Comparison of ENCODE assay signal across 8 mouse cellular contexts in the genomic region with DNA sequence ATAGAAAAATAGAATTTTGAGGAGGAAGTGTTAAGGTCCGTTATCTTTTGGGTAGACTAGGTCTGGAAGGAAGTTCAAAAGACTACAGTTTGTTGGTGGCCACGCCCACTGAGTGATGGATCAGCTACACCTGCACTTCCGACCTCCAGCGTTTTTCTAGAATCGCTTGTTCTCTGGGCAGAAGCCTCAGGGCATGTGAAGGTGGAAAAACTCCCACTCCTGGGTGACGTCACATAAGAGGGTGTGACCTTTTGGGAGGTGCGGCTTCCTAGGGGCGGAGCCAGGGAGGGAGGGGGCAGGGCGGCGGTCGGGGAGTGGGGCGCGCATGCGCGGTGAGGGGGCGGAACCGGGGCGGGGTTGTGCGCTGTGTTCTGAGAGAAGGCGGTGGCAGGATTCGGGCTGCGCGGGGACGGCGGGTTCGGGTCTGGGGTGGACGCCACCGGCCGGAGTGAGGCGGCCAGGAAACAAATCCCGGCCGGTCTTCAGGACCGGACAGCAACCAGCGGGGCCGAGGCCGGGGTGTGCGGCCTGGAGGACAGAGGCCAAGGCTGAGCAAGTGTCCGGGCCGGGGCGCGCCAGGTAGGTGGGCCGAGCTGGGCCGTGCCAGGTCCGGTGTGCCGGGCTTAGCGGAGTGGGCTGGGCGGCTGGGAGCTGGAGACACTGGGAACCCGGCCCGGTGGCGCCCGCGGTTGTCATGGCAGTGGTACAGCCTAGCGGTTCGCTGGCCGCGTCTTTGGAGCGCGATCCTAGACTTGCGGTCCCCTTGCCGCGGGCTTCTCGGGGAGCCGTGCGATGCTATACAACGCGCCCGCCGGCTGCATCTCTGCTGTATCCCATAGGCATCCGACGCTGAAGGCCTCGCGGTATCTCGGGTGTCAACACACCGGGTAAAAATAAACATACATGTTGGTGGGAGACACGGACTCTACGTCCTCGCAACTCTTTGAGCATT. TPM values are rescaled to one million over a fixed set of nuclear protein-coding genes. Genes with fewer than 3 reads are reported as not detected.
DNase-seq lines count a peak whose midpoint lies in the region; ATAC-seq lines count a peak whose summit lies in the region.

A gene (plus strand): TSS at position 326 of the 952 bp plus-strand sequence.

- 1% methylated on average over 77 of the region's 77 CpGs for WGBS in heart, embryonic 13.5 days
- under 1% methylated on average over 75 of the region's 77 CpGs for WGBS in liver, embryonic 12.5 days (ENCODE audit: insufficient replicate concordance)
- WGBS in stomach, embryonic 15.5 days: under 1% methylated on average over 77 of the region's 77 CpGs

- peak within 1 kb of the TSS; percentile 25 for H3K27ac ChIP-seq in brown adipose tissue, adult 24 weeks (replicated peaks; ENCODE audit: low read depth, low read length)
- H3K27ac ChIP-seq in heart, embryonic 13.5 days (replicated peaks): peak within 1 kb of the TSS; percentile 48
- peak within 1 kb of the TSS; percentile 43; the same call in 1 of the 2 replicates for H3K27ac ChIP-seq in liver, embryonic 12.5 days
- H3K27ac ChIP-seq in stomach, embryonic 15.5 days: peak within 1 kb of the TSS; percentile 19

- H3K36me3 ChIP-seq in heart, embryonic 13.5 days: no peaks in the 10 kb centered on the region
- no peaks in the 10 kb centered on the region for H3K36me3 ChIP-seq in liver, embryonic 12.5 days
- no peaks in the 10 kb centered on the region for H3K36me3 ChIP-seq in stomach, embryonic 15.5 days

- no peaks in the 10 kb centered on the region for H3K27me3 ChIP-seq in heart, embryonic 13.5 days (replicated peaks)
- H3K27me3 ChIP-seq in liver, embryonic 12.5 days (replicated peaks): peaks cover 11% of the 10 kb centered on the region
- no peaks in the 10 kb centered on the region for H3K27me3 ChIP-seq in stomach, embryonic 15.5 days (replicated peaks)

- ATAC-seq in heart, embryonic 13.5 days (ENCODE audit: extremely low read depth, insufficient number of reproducible peaks, low FRiP score, low TSS enrichment): peak; percentile 82
- ATAC-seq in liver, embryonic 12.5 days: peak; percentile 91
- peak; percentile 90 for ATAC-seq in stomach, embryonic 15.5 days (ENCODE audit: insufficient read depth, low FRiP score, low read depth)

- peak within 1 kb of the TSS; percentile 90 for H3K4me3 ChIP-seq in brown adipose tissue, adult 24 weeks (ENCODE audit: insufficient read depth, low read depth, low read length)
- peak within 1 kb of the TSS; percentile 81 for H3K4me3 ChIP-seq in heart, embryonic 13.5 days
- H3K4me3 ChIP-seq in liver, embryonic 12.5 days: peak within 1 kb of the TSS; percentile 80
- peak within 1 kb of the TSS; percentile 74 for H3K4me3 ChIP-seq in stomach, embryonic 15.5 days (replicated peaks)

- H3K4me1 ChIP-seq in brown adipose tissue, adult 24 weeks (ENCODE audit: control insufficient read depth, insufficient read depth, insufficient read length, low read length): peaks cover 7% of the 10 kb centered on the region; the same call in 1 of the 2 replicates
- H3K4me1 ChIP-seq in heart, embryonic 13.5 days: peaks cover 18% of the 10 kb centered on the region
- peaks cover 30% of the 10 kb centered on the region for H3K4me1 ChIP-seq in liver, embryonic 12.5 days
- H3K4me1 ChIP-seq in stomach, embryonic 15.5 days: 0 out of 2 replicates have a peak, but pooled peaks cover 7% of the 10 kb centered on the region

- peak; percentile 99 for DNase-seq in CD4-positive, CD25-positive, alpha-beta regulatory T cell, adult 2 months (ENCODE audit: low read depth, low spot score)
- DNase-seq in fat pad, adult 2 months (ENCODE audit: extremely low read depth, low read depth, low spot score): peak; percentile 23
- peak; percentile 98 for DNase-seq in kidney, postnatal 10 days
- DNase-seq in natural killer cell, adult 2 months (ENCODE audit: low spot score in 2 of 2): peak; percentile 91 to 94

- peak within 1 kb of the TSS; percentile 83 for H3K4me2 ChIP-seq in heart, embryonic 13.5 days
- peak within 1 kb of the TSS; percentile 100 for H3K4me2 ChIP-seq in liver, embryonic 12.5 days
- H3K4me2 ChIP-seq in stomach, embryonic 15.5 days: peak within 1 kb of the TSS; percentile 87

- H3K9me3 ChIP-seq in heart, embryonic 13.5 days: no peaks in the 10 kb centered on the region
- no peaks in the 10 kb centered on the region for H3K9me3 ChIP-seq in liver, embryonic 12.5 days (replicated peaks)
- no peaks in the 10 kb centered on the region for H3K9me3 ChIP-seq in stomach, embryonic 15.5 days

- H3K9ac ChIP-seq in heart, embryonic 13.5 days: peak within 1 kb of the TSS; percentile 88
- peak within 1 kb of the TSS; percentile 81 for H3K9ac ChIP-seq in liver, embryonic 12.5 days
- H3K9ac ChIP-seq in stomach, embryonic 15.5 days: peak within 1 kb of the TSS; percentile 76

RNA-seq across cellular contexts. Expression of the gene that starts here (rescaled TPM):
- 5.4 and 6.7 TPM in 2 replicates for polyA plus RNA-seq in brown adipose tissue, adult 24 weeks (2012; ENCODE audit: insufficient read depth, insufficient read length, missing spikeins)
- 14.7 and 14.8 TPM in 2 replicates for polyA plus RNA-seq in heart, embryonic 13.5 days (2015; fragmentation: Nextera tagmentation; extraction: Ambion mirVana)
- polyA plus RNA-seq in liver, embryonic 12.5 days (2016; fragmentation: Nextera tagmentation; extraction: Ambion mirVana): 4.0 and 4.1 TPM in 2 replicates
- 18.8 and 19.1 TPM in 2 replicates for polyA plus RNA-seq in stomach, embryonic 15.5 days (2015; fragmentation: Nextera tagmentation; extraction: Ambion mirVana)

Comparison
In these comparisons a context has a peak if more than half of its experiments do, and no peak if none do; other contexts are left out.
1. Peak in every context shown above with its lines: DNase-seq, ATAC-seq, H3K4me3 ChIP-seq and H3K27ac ChIP-seq.
2. DNase-seq: peak in every context shown above with its lines; median percentile 99 in CD4-positive, CD25-positive, alpha-beta regulatory T cell, adult 2 months; 98 in kidney, postnatal 10 days; 92 in natural killer cell, adult 2 months; 23 in fat pad, adult 2 months.